Mouse (Mus musculus) megakaryocyte, embryonic 14.5 days (primary cell): ENCODE measurements at regions not wholly inside any gene's neighbourhood (a gene's known extent, or its start where the extent isn't known, plus 50 kb on each side); places are given as distances from the start of the nearest gene placed in this dataset.

Experiments used
- H3K27me3 ChIP-seq: replicated peaks from 2 replicates; pipeline ENCODE3; 2012; ENCODE audit warnings: inconsistent platforms
- H3K36me3 ChIP-seq: replicated peaks from 2 replicates; pipeline ENCODE3; 2012; ENCODE audit warnings: low read length, inconsistent platforms, mixed read lengths
- H3K4me1 ChIP-seq: 2 replicates; pipeline ENCODE4 v1.6.1; 2012; ENCODE audit warnings: inconsistent platforms
- H3K4me3 ChIP-seq: replicated peaks from 2 replicates; pipeline ENCODE3; 2012; ENCODE audit warnings: moderate library complexity, mild to moderate bottlenecking, inconsistent platforms
- H3K9me3 ChIP-seq: 2 replicates; pipeline ENCODE4 v1.6.1; 2012; ENCODE audit warnings: inconsistent platforms
- FLI1 ChIP-seq: IDR thresholded peaks from 2 replicates; pipeline ENCODE4 v1.6.1; 2012; ENCODE audit warnings: low read length, inconsistent platforms, mixed read lengths
- GATA1 ChIP-seq: IDR thresholded peaks from 3 replicates; pipeline ENCODE4 v1.6.1; 2012; ENCODE audit warnings: mixed read lengths, low read length, inconsistent platforms, borderline replicate concordance

DNA sequence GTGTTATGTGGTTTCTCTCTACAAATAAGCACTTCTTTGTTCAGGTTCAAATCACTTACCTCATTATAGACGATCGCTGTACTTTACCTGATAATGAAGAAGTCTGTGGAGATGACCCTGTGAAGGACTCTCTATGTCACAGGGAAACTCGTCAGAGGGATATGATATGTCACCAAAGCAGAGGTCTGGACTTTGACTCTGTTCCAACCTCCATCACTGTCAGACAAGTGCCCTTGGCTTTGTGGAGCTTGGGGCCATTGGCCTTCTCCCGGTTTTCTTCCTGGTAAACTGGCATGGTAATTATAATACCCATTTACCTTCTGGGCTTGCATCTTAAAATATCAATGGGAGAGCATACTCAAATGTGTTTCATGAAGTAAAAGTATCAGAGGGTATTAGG is 98.1 kb upstream of the Rxfp2 start:
- TF ChIP-seq GATA1: no peak
- TF ChIP-seq FLI1: no peak
- Histone ChIP-seq H3K4me1 (no peaks in the 10 kb centered on the region), H3K27me3 (no peaks in the 10 kb centered on the region), H3K36me3 (no peaks in the 10 kb centered on the region), H3K4me3 (no peak overlapping the region), H3K9me3 (peaks cover 9% of the 10 kb centered on the region; the same call in 1 of the 2 replicates)

DNA sequence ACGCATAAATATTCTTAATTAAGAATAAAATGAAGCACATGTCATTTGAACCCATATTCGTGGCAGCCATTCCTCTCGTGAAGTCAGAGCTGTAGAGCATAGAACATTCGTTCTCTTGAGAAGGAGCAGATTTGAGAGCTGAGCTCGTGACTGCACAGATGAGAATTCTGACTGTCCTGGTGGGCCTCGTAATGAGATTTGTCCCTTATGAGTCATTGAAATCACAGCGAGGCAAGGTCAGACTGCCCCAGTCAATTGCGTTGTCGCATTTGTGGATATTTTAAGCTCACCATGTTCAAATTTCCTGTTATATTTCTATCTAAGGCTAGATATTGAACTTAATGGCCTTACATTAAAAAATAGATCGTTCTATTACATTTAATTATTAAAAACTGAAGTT is 94.0 kb upstream of the Rxfp2 start:
- Histone ChIP-seq H3K27me3 (no peaks in the 10 kb centered on the region), H3K9me3 (peaks cover 9% of the 10 kb centered on the region; the same call in 1 of the 2 replicates), H3K4me1 (no peaks in the 10 kb centered on the region), H3K4me3 (no peak overlapping the region), H3K36me3 (no peaks in the 10 kb centered on the region)
- TF ChIP-seq GATA1 (no peak), FLI1 (no peak)

DNA sequence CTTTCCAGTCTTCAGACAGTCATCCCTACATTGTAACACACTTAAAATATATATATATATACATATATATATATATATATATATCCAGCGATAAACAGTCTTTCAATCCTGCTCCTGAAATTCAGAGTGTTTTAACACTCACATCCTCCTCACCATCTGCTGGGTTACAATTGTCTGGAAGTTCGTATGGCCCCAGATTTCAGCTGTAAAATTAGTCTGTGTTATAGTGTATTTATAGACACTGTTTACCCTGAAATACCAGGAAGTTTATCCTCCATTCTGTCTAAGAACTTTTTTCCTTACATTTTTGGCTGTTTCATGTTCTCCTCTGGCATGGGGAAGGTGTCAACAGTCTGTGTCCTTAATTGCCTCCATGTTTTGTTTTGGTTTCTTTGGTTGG is 91.7 kb upstream of the Rxfp2 start:
- H3K4me1 ChIP-seq: no peaks in the 10 kb centered on the region
- H3K4me3 ChIP-seq: no peak overlapping the region
- no peaks in the 10 kb centered on the region for H3K27me3 ChIP-seq
- peaks cover 3% of the 10 kb centered on the region; the same call in 1 of the 2 replicates for H3K9me3 ChIP-seq
- TF ChIP-seq GATA1: no peak
- TF ChIP-seq FLI1: no peak
- no peaks in the 10 kb centered on the region for H3K36me3 ChIP-seq

DNA sequence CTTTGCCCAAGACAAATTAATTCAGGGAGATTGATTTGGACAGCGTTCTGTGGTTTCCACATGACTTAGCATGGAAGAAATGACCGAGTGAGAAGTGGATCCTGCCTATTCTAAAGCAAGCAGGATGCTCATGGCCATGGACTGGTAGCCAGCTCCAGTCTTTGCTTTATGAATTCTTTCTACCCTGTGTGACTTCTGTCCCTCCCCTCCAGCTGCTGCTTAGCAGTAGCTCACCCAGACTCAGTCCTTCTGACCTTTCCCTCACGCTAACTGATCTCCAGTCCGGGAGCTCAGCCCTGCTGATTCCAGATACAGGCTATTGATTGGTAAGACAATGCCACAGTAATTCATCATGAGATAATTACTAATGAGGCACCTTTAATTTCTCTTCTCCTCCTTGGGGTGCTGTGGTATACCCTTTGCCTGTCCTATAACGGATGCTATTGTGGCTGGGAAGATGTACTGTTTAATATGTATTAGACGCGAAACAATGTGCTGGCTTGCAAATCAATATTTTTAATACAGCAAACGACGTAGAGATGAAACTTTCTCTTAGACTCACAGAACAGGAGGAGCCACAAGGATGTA is 86.8 kb upstream of the Rxfp2 start:
- peaks cover 5% of the 10 kb centered on the region; the same call in 1 of the 2 replicates for H3K9me3 ChIP-seq
- H3K4me1 ChIP-seq: no peaks in the 10 kb centered on the region
- H3K27me3 ChIP-seq: no peaks in the 10 kb centered on the region
- TF ChIP-seq GATA1 (no peak), FLI1 (no peak)
- no peaks in the 10 kb centered on the region for H3K36me3 ChIP-seq
- no peak overlapping the region for H3K4me3 ChIP-seq

DNA sequence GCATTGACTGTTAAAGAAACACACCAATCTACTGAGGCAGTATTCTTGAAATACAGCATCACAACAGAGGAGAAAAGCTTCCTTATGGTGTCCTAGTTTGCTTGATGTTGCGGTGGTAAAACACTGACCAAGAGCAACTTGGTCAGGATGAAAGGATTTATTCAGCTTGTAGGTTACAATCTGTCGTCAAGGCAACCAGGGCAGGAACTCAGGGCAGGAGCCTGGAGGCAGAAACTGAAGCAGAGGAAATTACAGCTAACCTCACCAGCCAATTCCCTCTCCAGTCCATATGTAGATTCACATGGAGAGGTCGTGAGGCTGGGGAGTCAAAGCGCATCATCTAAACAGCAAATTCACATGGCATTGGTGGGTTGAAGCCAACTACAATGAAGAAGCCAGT is 86.3 kb upstream of the Rxfp2 start:
- no peaks in the 10 kb centered on the region for H3K4me1 ChIP-seq
- no peak overlapping the region for H3K4me3 ChIP-seq
- H3K36me3 ChIP-seq: no peaks in the 10 kb centered on the region
- H3K27me3 ChIP-seq: no peaks in the 10 kb centered on the region
- TF ChIP-seq FLI1: no peak
- TF ChIP-seq GATA1: no peak
- peaks cover 5% of the 10 kb centered on the region; the same call in 1 of the 2 replicates for H3K9me3 ChIP-seq

DNA sequence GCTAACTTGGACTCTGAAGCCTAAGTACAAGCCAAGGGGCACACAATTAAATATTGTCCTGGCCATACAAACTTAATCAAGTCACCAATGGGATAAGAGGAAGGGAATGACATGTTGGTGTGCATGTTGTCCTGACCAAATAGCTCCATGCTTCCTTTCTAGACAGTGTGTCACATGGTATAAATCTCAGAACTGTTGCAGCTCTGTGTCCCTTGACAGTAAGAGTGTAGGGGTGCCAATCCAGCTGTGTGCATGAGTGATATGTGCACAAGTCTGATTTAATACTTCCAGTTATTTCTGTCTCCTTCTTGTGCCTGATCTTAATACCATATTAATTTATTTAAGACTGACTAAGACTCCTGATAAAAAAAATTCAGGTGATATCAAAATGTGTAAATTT is 72.8 kb upstream of the Rxfp2 start:
- no peaks in the 10 kb centered on the region for H3K4me1 ChIP-seq
- TF ChIP-seq FLI1 (no peak), GATA1 (no peak)
- H3K27me3 ChIP-seq: no peaks in the 10 kb centered on the region
- peaks cover 16% of the 10 kb centered on the region for H3K9me3 ChIP-seq
- H3K4me3 ChIP-seq: no peak overlapping the region
- H3K36me3 ChIP-seq: no peaks in the 10 kb centered on the region

DNA sequence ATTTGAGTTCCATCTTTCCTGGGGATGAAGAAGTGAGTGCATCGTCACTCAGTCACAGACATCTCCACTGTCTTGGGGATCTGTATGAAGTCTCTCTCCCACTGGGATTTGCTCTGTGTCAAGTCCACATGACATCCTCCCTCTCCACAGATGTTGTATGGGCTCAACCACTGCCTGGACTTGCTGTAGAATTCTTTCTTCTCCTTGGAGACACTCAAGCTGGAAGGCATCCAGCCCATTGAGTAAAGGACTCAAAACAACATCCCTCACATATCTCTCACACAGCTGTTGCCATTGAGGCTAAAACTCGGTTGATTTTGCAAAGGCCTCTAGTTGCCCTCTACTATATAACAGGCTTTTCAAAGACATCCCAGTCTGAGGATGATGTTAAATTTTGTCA is 71.0 kb upstream of the Rxfp2 start:
- H3K4me1 ChIP-seq: no peaks in the 10 kb centered on the region
- TF ChIP-seq FLI1: no peak
- no peak for TF ChIP-seq GATA1
- H3K36me3 ChIP-seq: no peaks in the 10 kb centered on the region
- no peak overlapping the region for H3K4me3 ChIP-seq
- no peaks in the 10 kb centered on the region for H3K27me3 ChIP-seq
- peaks cover 26% of the 10 kb centered on the region for H3K9me3 ChIP-seq

DNA sequence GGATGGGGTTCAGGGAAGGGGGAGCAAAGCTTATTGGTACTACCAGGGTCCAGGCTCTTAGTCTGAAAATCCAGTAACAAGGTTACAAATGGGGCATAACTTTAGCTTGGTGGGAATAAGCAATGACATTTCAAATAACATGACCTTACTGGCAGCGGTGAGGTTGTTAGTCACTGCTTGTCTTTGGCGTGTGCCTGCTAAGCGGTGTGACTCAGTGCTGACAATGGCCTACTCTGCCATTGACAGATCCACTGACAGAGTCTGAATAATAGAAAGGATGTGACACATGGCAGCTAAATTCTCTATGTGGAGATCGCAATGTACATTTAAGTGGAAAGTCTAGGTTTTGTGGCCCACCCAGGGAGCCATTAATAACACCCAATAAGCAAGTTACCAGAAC is 61.5 kb upstream of the Rxfp2 start:
- no peaks in the 10 kb centered on the region for H3K27me3 ChIP-seq
- TF ChIP-seq FLI1 (no peak), GATA1 (no peak)
- H3K9me3 ChIP-seq: peaks cover 36% of the 10 kb centered on the region
- no peaks in the 10 kb centered on the region for H3K36me3 ChIP-seq
- H3K4me1 ChIP-seq: no peaks in the 10 kb centered on the region
- H3K4me3 ChIP-seq: no peak overlapping the region

DNA sequence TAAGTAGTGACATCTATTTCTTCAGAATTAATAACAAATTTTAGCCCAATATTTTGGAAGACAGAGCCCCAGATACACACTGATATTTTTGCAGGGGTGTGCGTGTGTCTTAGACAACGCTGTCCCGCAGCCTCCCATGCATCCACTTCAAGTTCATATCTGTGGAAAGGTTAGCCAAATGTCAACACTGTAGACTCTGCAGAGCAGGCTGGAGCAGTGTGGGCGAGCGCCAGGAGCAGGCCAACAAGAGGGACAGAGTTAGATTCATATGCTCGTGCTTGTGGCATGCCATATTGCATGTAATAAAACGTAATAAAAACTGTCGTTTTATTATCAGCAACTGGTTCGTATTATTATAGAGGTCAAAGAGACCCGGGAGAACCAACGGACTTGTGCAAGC is 57.3 kb upstream of the Rxfp2 start:
- no peak overlapping the region for H3K4me3 ChIP-seq
- H3K9me3 ChIP-seq: peaks cover 23% of the 10 kb centered on the region
- no peak for TF ChIP-seq GATA1
- no peak for TF ChIP-seq FLI1
- no peaks in the 10 kb centered on the region for H3K4me1 ChIP-seq
- H3K36me3 ChIP-seq: no peaks in the 10 kb centered on the region
- H3K27me3 ChIP-seq: no peaks in the 10 kb centered on the region

DNA sequence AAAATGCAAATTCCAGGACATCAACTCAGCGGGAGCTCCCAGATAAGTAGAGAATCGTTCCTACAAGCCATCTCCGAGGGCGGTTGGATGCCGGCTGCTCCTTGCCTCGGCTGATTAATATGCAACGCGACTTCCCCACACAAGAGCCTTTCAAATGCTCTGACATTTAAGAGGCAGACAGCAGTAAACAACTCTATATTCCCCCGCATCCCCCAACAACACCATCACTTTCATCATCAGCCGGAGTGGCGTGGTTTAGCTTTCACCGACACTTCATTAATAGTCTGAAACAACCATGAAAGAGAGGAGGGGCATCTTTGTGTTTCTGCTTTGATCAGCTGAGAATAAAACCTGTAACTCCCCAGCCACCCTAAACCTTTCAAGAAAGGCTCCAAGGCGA is 53.7 kb upstream of the Rxfp2 start:
- Histone ChIP-seq H3K27me3 (no peaks in the 10 kb centered on the region), H3K4me3 (no peak overlapping the region), H3K9me3 (peaks cover 16% of the 10 kb centered on the region), H3K36me3 (no peaks in the 10 kb centered on the region), H3K4me1 (no peaks in the 10 kb centered on the region)
- no peak for TF ChIP-seq FLI1
- TF ChIP-seq GATA1: no peak
